Mouse (Mus musculus): ENCODE measurements around the gene Gm20721. TPM values are rescaled to one million over a fixed set of nuclear protein-coding genes. Genes with fewer than 3 reads are reported as not detected.
"Not testable (repeated sequence)": the region's sequence is repeated elsewhere in the genome, so short reads cannot be mapped to it uniquely, and the experiment has no call there.

The Gm20721 gene
- polyA plus RNA-seq, 1 experiment from 2014 or later, result 8.6 TPM

DNA sequence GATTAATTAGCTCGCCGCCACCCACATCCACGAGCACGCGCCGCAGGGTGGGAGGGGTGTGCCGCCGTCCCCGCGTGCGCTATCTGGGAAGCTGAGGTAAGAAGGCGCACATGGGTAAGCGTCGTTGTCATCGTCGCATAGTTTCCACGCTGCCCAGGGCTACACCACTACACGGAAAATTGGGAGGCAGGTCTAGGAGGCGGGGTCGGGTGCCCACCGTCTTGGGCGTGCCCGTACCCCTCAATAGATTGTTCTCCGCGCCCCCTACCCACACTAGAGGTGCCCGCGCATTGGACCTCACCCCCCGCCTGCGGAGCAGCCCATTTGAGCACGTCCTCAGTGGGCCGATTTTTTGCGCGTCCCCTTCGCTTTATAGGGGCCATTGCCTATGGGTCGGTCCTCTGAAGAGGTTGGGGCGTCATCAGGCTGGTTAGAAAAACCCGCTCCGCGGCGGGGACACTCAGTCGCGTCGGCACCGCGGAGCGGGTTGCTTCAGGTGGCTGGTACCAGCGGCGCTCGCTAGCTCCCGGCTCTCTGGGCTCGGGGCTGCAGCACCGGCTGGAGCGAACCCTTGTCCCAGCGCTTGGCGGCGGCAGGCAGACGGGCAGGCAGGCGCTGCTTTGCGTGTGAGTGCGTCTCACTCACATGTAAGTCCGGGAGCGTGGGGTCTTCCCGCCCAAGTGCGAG is 19.1 kb downstream of the Gm20721 start:
- Histone ChIP-seq H3K9me3 (replicated peaks; ENCODE audit: low read length) (no peaks in the 10 kb centered on the region), H3K9ac (ENCODE audit: low read depth, low read length) (peak overlapping the region; percentile 100), H3K4me1 (replicated peaks; ENCODE audit: insufficient read depth, low read length) (0 out of 2 replicates have a peak, but pooled peaks cover 3% of the 10 kb centered on the region), H3K4me2 (ENCODE audit: low read length) (peak overlapping the region; percentile 65), H3K27ac (peak overlapping the region; percentile 70; the same call in 1 of the 2 replicates), H3K36me3 (ENCODE audit: insufficient read depth, low read length) (no peaks in the 10 kb centered on the region), H3K27me3 (ENCODE audit: insufficient read depth, low read length) (no peaks in the 10 kb centered on the region), H3K4me3 (replicated peaks; ENCODE audit: low read depth, low read length) (peak overlapping the region; percentile 89)
- DNase-seq (ENCODE audit: low spot score), result peak; percentile 87
- peak; percentile 53 for ATAC-seq (replicated peaks; ENCODE audit: low FRiP score, low read depth)
- 55% methylated on average over 64 of the region's 64 CpGs for WGBS
- no peak for TF ChIP-seq CTCF (IDR thresholded peaks at IDR 0.05; ENCODE audit: low read depth)

DNA sequence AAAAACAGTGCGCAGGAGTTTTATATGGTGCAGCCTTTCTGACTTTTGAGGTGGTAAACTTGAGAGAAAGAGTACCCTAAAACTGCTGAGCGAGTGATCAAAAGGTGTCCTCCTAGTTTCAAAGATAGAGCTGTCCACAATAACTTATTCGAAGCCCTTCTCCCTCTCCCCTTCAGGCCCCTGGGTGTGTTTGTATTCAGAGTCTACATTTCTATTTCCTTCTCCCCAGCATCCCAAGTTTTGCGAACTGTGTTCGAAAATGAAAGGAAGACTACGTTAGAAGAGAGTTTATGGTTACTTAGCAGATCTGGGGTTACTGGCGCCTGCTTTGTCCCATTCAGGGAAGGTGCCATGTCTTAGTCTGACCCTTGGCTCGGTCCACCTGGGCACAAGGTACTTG is 20.0 kb downstream of the Gm20721 start:
- Histone ChIP-seq H3K27ac (no peak overlapping the region), H3K9ac (ENCODE audit: low read depth, low read length) (peak overlapping the region; percentile 29; the same call in 1 of the 2 replicates), H3K9me3 (replicated peaks; ENCODE audit: low read length) (no peaks in the 10 kb centered on the region), H3K4me2 (ENCODE audit: low read length) (peak overlapping the region; percentile 65), H3K36me3 (ENCODE audit: insufficient read depth, low read length) (no peaks in the 10 kb centered on the region), H3K27me3 (ENCODE audit: insufficient read depth, low read length) (no peaks in the 10 kb centered on the region), H3K4me3 (replicated peaks; ENCODE audit: low read depth, low read length) (peak overlapping the region; percentile 89), H3K4me1 (replicated peaks; ENCODE audit: insufficient read depth, low read length) (no peaks in the 10 kb centered on the region)
- no peak for DNase-seq (ENCODE audit: low spot score)
- 60% methylated on average over 8 of the region's 8 CpGs for whole genome bisulfite sequencing
- ATAC-seq (replicated peaks; ENCODE audit: low FRiP score, low read depth), result no peak
- no peak for TF ChIP-seq CTCF (IDR thresholded peaks at IDR 0.05; ENCODE audit: low read depth)

GRCm38 (mm10) chr2:174325989-174326388 is 20.5 kb downstream of the Gm20721 start:
- Histone ChIP-seq H3K27ac (no peak overlapping the region), H3K9me3 (replicated peaks; ENCODE audit: low read length) (no peaks in the 10 kb centered on the region), H3K36me3 (ENCODE audit: insufficient read depth, low read length) (no peaks in the 10 kb centered on the region), H3K9ac (ENCODE audit: low read depth, low read length) (no peak overlapping the region), H3K4me2 (ENCODE audit: low read length) (peak overlapping the region; percentile 65; the same call in 1 of the 2 replicates), H3K4me3 (replicated peaks; ENCODE audit: low read depth, low read length) (no peak overlapping the region), H3K27me3 (ENCODE audit: insufficient read depth, low read length) (no peaks in the 10 kb centered on the region), H3K4me1 (replicated peaks; ENCODE audit: insufficient read depth, low read length) (no peaks in the 10 kb centered on the region)
- DNase-seq (ENCODE audit: low spot score), result no peak
- no peak for TF ChIP-seq CTCF (IDR thresholded peaks at IDR 0.05; ENCODE audit: low read depth)
- ATAC-seq (replicated peaks; ENCODE audit: low FRiP score, low read depth), result no peak
- WGBS, result 67% methylated on average over 4 of the region's 4 CpGs

GRCm38 (mm10) chr2:174316661-174317060 is 29.9 kb downstream of the Gm20721 start:
- no peaks in the 10 kb centered on the region for H3K9me3 ChIP-seq (replicated peaks; ENCODE audit: low read length)
- ATAC-seq (replicated peaks; ENCODE audit: low FRiP score, low read depth) (no peak), DNase-seq (ENCODE audit: low spot score) (no peak)
- H3K27ac ChIP-seq, result no peak overlapping the region
- TF ChIP-seq CTCF (IDR thresholded peaks at IDR 0.05; ENCODE audit: low read depth), result no peak
- H3K9ac ChIP-seq (ENCODE audit: low read depth, low read length), result no peak overlapping the region
- H3K4me2 ChIP-seq (ENCODE audit: low read length), result no peak overlapping the region
- WGBS, result 88% methylated on average over 9 of the region's 9 CpGs
- no peaks in the 10 kb centered on the region for H3K4me1 ChIP-seq (replicated peaks; ENCODE audit: insufficient read depth, low read length)
- no peak overlapping the region for H3K4me3 ChIP-seq (replicated peaks; ENCODE audit: low read depth, low read length)
- no peaks in the 10 kb centered on the region for H3K36me3 ChIP-seq (ENCODE audit: insufficient read depth, low read length)
- H3K27me3 ChIP-seq (ENCODE audit: insufficient read depth, low read length), result no peaks in the 10 kb centered on the region

DNA sequence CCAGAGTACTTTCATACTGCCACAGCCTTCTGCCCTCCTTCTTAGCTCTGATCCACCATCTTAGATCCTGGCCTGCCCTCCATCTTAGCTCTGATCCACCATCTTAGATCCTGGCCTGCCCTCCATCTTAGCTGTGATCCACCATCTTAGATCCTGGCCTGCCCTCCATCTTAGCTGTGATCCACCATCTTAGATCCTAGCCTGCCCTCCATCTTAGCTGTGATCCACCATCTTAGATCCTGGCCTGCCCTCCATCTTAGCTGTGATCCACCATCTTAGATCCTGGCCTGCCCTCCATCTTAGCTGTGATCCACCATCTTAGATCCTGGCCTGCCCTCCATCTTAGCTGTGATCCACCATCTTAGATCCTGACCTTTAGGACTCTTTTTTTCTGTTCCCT is 31.1 kb downstream of the Gm20721 start:
- H3K4me2 ChIP-seq (ENCODE audit: low read length); H3K27me3 ChIP-seq (ENCODE audit: insufficient read depth, low read length); H3K36me3 ChIP-seq (ENCODE audit: insufficient read depth, low read length); H3K4me3 ChIP-seq (replicated peaks; ENCODE audit: low read depth, low read length); H3K4me1 ChIP-seq (replicated peaks; ENCODE audit: insufficient read depth, low read length); DNase-seq (ENCODE audit: low spot score); ATAC-seq (replicated peaks; ENCODE audit: low FRiP score, low read depth); H3K27ac ChIP-seq; H3K9ac ChIP-seq (ENCODE audit: low read depth, low read length); H3K9me3 ChIP-seq (replicated peaks; ENCODE audit: low read length): not testable (repeated sequence)

- no peak for DNase-seq (ENCODE audit: low spot score)
- TF ChIP-seq CTCF (IDR thresholded peaks at IDR 0.05; ENCODE audit: low read depth), result no peak
- no peaks in the 10 kb centered on the region for H3K9me3 ChIP-seq (replicated peaks; ENCODE audit: low read length)
- 87% methylated on average over 2 of the region's 2 CpGs for WGBS
- no peak for ATAC-seq (replicated peaks; ENCODE audit: low FRiP score, low read depth)
- H3K4me1 ChIP-seq (replicated peaks; ENCODE audit: insufficient read depth, low read length), result no peaks in the 10 kb centered on the region
- H3K27me3 ChIP-seq (ENCODE audit: insufficient read depth, low read length), result no peaks in the 10 kb centered on the region
- H3K9ac ChIP-seq (ENCODE audit: low read depth, low read length), result no peak overlapping the region
- H3K4me3 ChIP-seq (replicated peaks; ENCODE audit: low read depth, low read length), result no peak overlapping the region
- no peaks in the 10 kb centered on the region for H3K36me3 ChIP-seq (ENCODE audit: insufficient read depth, low read length)
- no peak overlapping the region for H3K27ac ChIP-seq
- no peak overlapping the region for H3K4me2 ChIP-seq (ENCODE audit: low read length)
Measured at GRCm38 (mm10) chr2:174312661-174313060, 33.9 kb downstream of the Gm20721 start.

Measured in kidney, postnatal 0 days (tissue).